Mouse (Mus musculus) neural tube, embryonic 13.5 days (tissue): ENCODE measurements around the gene Sik3. TPM values are rescaled to one million over a fixed set of nuclear protein-coding genes. Genes with fewer than 3 reads are reported as not detected.

Experiments used
- ATAC-seq: fragments of 200-750 bp; cut with Nextera tagmentation; 2 replicates; pipeline ENCODE4 v1.8.0; 2017; ENCODE audit warnings: low read depth, mild to moderate bottlenecking, moderate TSS enrichment, moderate library complexity
- H3K27ac ChIP-seq: fragments of 300-500 bp; sonication (generic); replicated peaks from 2 replicates; pipeline ENCODE4 v1.5.1; 2015; ENCODE audit warnings: moderate library complexity, mild to moderate bottlenecking, inconsistent platforms
- H3K27me3 ChIP-seq: fragments of 300-500 bp; sonication (generic); 2 replicates; pipeline ENCODE4 v1.6.1; 2015; ENCODE audit warnings: mild to moderate bottlenecking, inconsistent platforms
- H3K36me3 ChIP-seq: fragments of 300-500 bp; sonication (generic); 2 replicates; pipeline ENCODE4 v1.6.1; 2015; ENCODE audit warnings: mild to moderate bottlenecking, inconsistent platforms
- H3K4me1 ChIP-seq: fragments of 300-500 bp; sonication (generic); replicated peaks from 2 replicates; pipeline ENCODE4 v1.6.1; 2015; ENCODE audit warnings: inconsistent platforms
- H3K4me2 ChIP-seq: fragments of 300-500 bp; sonication (generic); 2 replicates; pipeline ENCODE4 v1.6.1; 2015; ENCODE audit warnings: inconsistent platforms, mild to moderate bottlenecking, moderate library complexity
- H3K4me3 ChIP-seq: fragments of 300-500 bp; sonication (generic); 2 replicates; pipeline ENCODE4 v1.5.1; 2015; ENCODE audit warnings: mild to moderate bottlenecking, inconsistent platforms
- H3K9ac ChIP-seq: fragments of 300-500 bp; sonication (generic); 2 replicates; pipeline ENCODE4 v1.6.1; 2015; ENCODE audit warnings: moderate library complexity, mild to moderate bottlenecking, inconsistent platforms
- H3K9me3 ChIP-seq: fragments of 300-500 bp; sonication (generic); 2 replicates; pipeline ENCODE4 v1.6.1; 2016; ENCODE audit warnings: inconsistent platforms
- WGBS: fragments of 180-500 bp; shearing (Covaris S2); methylation state at CpG from one replicate; pipeline ENCODE4 v1.1.7; 2015; 5-methylcytosine and 5-hydroxymethylcytosine counted together
- polyA plus RNA-seq: library from polyadenylated mRNA; unstranded; fragments of >200 nt; fragmentation: Nextera tagmentation; extraction: Ambion mirVana; gene quantifications from 2 replicates; pipeline ENCODE4 v1.2.1, GENCODE M21; 2015

Gene Sik3
- polyA plus RNA-seq, 1 experiment from 2014 or later, result 9.4 TPM

DNA sequence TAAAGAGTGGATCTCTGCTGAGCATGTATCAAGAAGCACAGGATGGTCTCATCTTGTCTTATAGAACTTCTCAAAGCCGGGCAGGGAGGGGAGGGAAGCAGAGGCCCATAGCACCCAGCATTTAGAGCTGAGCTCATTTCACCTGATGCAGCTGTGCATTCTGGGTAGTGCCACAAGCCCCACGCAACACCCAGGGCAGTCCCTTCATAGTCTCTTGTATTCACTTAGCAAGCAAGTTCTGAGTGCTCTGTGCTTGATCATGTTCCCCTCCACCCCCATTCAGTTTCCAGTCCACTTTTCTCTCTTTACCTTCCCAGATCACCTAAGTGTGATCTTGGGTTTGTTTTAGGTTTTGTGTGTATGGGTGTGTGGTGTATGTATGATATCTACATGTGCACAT, 159.6 kb downstream of the Sik3 start:
- 87% methylated on average over 2 of the region's 2 CpGs for WGBS
- ATAC-seq, result no peak
- Histone ChIP-seq H3K27ac (no peak overlapping the region), H3K36me3 (no peaks in the 10 kb centered on the region), H3K4me3 (no peak overlapping the region), H3K9me3 (no peaks in the 10 kb centered on the region), H3K4me1 (peaks cover 13% of the 10 kb centered on the region), H3K9ac (no peak overlapping the region), H3K4me2 (no peak overlapping the region), H3K27me3 (no peaks in the 10 kb centered on the region)

DNA sequence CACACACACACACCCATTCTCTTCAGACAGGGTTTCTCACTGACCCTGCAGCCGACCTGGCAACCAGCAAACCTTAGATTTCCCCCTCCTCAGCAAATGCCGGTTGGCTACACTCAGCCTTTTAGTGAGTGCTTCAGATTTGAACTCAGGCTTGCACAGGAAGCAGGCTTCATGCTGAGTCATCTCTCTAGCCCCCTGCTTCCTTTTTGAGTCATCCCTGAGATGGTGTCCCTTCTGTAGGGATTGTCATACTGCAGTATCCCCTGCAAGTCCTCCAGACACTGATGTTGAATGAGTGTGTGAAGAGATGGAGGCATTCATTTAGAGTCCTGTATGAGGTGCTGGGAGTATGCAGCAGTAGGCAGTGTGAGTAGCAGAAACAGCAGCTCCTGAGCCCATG, 160.3 kb downstream of the Sik3 start:
- no peaks in the 10 kb centered on the region for H3K27me3 ChIP-seq
- no peak overlapping the region for H3K4me2 ChIP-seq
- no peak for ATAC-seq
- H3K4me3 ChIP-seq, result no peak overlapping the region
- H3K4me1 ChIP-seq, result peaks cover 13% of the 10 kb centered on the region
- H3K9me3 ChIP-seq, result no peaks in the 10 kb centered on the region
- H3K27ac ChIP-seq, result no peak overlapping the region
- H3K36me3 ChIP-seq, result peaks cover 2% of the 10 kb centered on the region; the same call in 1 of the 2 replicates
- H3K9ac ChIP-seq, result no peak overlapping the region
- 56% methylated on average over 2 of the region's 2 CpGs for WGBS

DNA sequence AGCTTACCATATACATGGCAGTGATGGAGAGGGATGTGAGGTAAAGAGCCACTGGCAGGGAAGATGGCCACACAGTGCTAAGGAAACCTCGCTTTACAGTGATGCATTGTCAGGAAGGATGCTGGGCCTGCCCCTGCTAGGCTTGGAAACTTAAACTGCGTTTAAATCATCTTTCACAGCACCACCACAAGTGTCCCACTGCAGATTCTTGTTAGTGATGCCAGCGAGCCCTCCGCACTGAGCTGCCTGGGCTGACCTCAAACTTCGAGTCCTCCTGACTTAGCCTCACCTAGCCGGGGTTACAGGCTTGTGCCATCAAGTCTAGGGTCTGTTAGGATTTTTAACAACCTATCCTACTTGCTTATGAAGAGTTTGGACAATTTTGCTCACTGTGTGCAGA, 161.3 kb downstream of the Sik3 start:
- no peak overlapping the region for H3K9ac ChIP-seq
- H3K36me3 ChIP-seq, result peaks cover 10% of the 10 kb centered on the region; the same call in 1 of the 2 replicates
- 90% methylated on average over 6 of the region's 6 CpGs for WGBS
- no peak overlapping the region for H3K4me3 ChIP-seq
- H3K27ac ChIP-seq, result no peak overlapping the region
- no peaks in the 10 kb centered on the region for H3K9me3 ChIP-seq
- no peak overlapping the region for H3K4me2 ChIP-seq
- peaks cover 13% of the 10 kb centered on the region for H3K4me1 ChIP-seq
- no peaks in the 10 kb centered on the region for H3K27me3 ChIP-seq
- ATAC-seq, result no peak

DNA sequence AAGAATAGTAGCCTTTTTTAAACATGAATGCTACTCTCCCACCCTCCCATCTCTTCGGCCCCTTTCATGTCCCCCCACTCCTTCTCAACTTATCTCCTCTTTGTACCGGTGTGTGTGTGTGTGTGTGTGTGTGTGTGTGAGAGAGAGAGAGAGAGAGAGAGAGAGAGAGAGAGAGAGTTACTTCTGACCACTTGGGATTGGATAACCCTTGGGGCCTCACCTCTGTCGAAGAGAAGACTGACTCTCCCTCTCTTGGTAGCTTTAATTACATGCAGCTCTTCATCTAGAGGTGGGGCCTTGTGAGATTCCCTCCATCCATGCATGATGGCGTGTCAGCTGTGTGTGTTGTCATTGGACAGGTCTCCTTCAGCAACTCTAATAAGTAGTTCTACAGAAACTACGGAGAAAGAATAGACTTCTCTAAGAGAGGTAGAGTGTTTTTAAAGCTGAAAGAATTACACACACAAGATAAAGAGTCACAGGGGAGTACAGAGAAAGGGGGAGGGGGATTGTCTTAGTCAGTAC, 162.2 kb downstream of the Sik3 start:
- ATAC-seq, result no peak
- WGBS, result 80% methylated on average over 5 of the region's 5 CpGs
- Histone ChIP-seq H3K27ac (no peak overlapping the region), H3K9ac (no peak overlapping the region), H3K4me1 (peaks cover 6% of the 10 kb centered on the region; the same call in 1 of the 2 replicates), H3K27me3 (no peaks in the 10 kb centered on the region), H3K4me3 (no peak overlapping the region), H3K4me2 (no peak overlapping the region), H3K36me3 (peaks cover 10% of the 10 kb centered on the region; the same call in 1 of the 2 replicates), H3K9me3 (no peaks in the 10 kb centered on the region)

DNA sequence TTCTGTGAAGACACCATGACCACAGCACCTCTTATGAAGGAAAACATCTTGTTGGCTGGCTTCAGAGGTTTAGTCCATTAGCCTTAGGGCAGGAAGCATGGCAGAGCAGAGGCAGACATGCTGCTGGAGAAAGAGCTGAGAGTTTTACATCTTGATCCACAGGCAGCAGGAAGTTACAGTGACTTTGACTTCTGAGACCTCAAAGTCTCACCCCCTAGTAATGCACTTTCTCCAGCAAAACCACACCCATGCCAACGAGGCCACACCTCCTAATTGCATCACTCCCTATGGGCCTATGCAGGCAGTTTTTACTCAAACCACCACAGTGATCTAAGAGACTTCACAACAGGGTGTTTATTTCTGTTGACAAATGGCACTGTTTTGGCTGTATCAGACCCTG, 162.7 kb downstream of the Sik3 start:
- H3K9ac ChIP-seq, result no peak overlapping the region
- 0 out of 2 replicates have a peak, but pooled peaks cover 1% of the 10 kb centered on the region for H3K4me1 ChIP-seq
- 63% methylated on average over 1 of the region's 1 CpGs for WGBS
- H3K9me3 ChIP-seq, result no peaks in the 10 kb centered on the region
- H3K4me2 ChIP-seq, result no peak overlapping the region
- H3K36me3 ChIP-seq, result peaks cover 10% of the 10 kb centered on the region; the same call in 1 of the 2 replicates
- H3K27ac ChIP-seq, result no peak overlapping the region
- H3K27me3 ChIP-seq, result no peaks in the 10 kb centered on the region
- ATAC-seq, result no peak
- no peak overlapping the region for H3K4me3 ChIP-seq

DNA sequence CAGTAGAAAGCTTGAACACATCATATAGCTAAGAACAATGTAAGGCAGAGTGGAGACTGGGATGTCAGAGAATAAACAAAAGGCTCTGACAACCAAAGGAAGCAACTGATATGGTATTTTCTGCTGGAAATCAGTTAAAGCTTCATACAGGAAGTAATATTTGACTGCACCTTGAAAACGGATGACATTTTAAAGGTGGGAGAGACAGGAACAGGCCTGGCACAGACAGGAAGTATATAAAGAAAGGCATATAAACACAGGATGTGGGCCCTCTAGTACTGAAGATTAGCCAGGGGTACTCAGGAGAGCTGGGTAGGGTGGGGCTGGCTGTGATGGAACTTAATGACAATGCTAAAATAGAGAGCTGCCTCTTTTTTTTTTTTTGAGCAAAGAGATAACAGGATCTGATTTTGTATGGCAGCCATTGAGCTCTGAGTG, 163.3 kb downstream of the Sik3 start:
- Histone ChIP-seq H3K4me2 (no peak overlapping the region), H3K9me3 (no peaks in the 10 kb centered on the region), H3K4me1 (peaks cover 5% of the 10 kb centered on the region), H3K9ac (no peak overlapping the region), H3K27me3 (no peaks in the 10 kb centered on the region), H3K4me3 (no peak overlapping the region), H3K36me3 (peaks cover 10% of the 10 kb centered on the region; the same call in 1 of the 2 replicates), H3K27ac (no peak overlapping the region)
- no peak for ATAC-seq
- 83% methylated on average over 1 of the region's 1 CpGs for WGBS

DNA sequence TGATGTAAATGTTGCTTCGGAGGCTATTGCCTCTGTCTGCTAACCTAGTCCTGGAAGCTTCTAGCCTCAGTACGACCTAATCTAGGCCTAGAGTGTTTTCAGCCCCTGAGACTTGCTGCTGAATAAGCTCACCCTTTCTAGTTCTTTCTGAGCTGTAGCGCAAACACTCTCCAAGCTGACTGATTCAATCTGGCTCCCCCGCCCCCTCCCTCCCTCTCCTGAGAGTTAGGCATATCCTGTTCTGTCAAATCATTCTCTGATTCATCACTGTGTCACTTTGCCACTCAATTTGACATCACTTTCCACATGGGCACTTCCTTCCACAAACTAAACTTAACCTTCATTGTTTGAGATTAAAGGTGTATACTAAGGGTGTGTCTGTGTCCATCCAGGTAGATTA, 164.0 kb downstream of the Sik3 start:
- WGBS, result 90% methylated on average over 4 of the region's 4 CpGs
- Histone ChIP-seq H3K4me1 (peaks cover 5% of the 10 kb centered on the region), H3K9ac (no peak overlapping the region), H3K4me2 (no peak overlapping the region), H3K4me3 (no peak overlapping the region), H3K9me3 (no peaks in the 10 kb centered on the region), H3K27me3 (no peaks in the 10 kb centered on the region), H3K27ac (no peak overlapping the region), H3K36me3 (peaks cover 10% of the 10 kb centered on the region; the same call in 1 of the 2 replicates)
- ATAC-seq, result no peak

DNA sequence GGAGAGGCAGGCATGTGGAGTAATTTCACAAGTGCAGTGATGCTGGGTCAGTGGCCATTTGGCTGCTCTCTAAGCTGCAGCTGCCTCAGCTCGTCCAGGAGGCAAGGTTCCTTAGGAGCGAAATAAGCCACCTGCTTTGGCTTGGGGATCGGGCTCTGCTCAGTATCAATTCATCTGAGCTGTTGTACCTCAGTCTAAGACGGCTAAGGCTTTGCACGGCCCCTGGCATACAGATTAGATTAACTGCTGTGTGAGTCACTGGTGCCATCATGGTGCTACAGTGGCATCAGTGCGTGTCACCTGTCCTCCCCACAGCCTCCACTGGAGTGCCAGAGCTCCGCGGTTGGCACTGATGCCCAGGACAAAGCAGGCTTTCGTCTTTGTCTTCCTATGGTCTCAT, 166.0 kb downstream of the Sik3 start:
- Histone ChIP-seq H3K27ac (no peak overlapping the region), H3K27me3 (no peaks in the 10 kb centered on the region), H3K4me2 (no peak overlapping the region), H3K4me3 (no peak overlapping the region), H3K4me1 (peaks cover 5% of the 10 kb centered on the region), H3K9ac (no peak overlapping the region), H3K36me3 (peaks cover 10% of the 10 kb centered on the region; the same call in 1 of the 2 replicates), H3K9me3 (no peaks in the 10 kb centered on the region)
- WGBS, result 88% methylated on average over 9 of the region's 9 CpGs
- no peak for ATAC-seq

DNA sequence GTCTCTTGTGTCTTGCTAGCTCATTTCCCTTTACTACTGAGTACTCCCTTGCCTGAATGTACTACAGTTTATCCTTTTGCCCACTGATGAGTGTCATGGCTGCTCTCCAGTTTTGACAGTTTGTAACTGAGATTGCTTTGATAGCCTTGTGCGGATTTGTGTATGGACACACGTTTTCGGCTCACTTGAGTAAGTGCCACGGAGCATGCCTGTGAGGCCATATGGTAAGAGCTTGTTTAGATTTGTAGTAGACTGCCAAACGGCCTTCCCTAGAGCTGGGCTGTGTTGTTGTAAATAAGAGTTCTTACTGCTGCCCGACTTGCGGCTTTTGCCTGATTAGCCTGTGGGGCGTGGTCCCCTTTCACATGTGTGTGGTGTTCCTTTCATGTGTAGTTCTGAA, 168.7 kb downstream of the Sik3 start:
- ATAC-seq, result no peak
- Histone ChIP-seq H3K9ac (no peak overlapping the region), H3K4me1 (peaks cover 5% of the 10 kb centered on the region), H3K27ac (no peak overlapping the region), H3K36me3 (peaks cover 10% of the 10 kb centered on the region; the same call in 1 of the 2 replicates), H3K4me3 (no peak overlapping the region), H3K9me3 (no peaks in the 10 kb centered on the region), H3K4me2 (no peak overlapping the region), H3K27me3 (no peaks in the 10 kb centered on the region)
- 83% methylated on average over 8 of the region's 8 CpGs for WGBS

DNA sequence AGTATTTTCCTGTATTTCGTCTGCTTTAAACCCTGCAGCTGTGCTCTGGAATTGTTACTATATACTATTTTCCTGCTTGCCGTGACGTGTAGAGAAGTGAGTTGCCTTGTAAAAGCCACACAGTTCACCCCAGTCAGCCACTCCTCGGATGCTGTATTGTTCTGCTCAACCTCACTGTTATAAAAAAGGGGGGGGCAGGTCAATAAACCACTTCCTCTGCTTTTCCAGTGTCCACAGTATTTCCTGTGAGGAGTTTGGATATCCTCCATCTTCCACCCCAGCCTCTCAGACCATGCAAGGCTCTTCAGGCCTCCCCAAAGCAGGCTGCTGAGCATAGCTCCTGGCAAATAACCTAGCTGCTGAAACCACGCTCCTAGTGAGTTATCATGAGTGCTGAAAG, 171.9 kb downstream of the Sik3 start:
- Histone ChIP-seq H3K9me3 (no peaks in the 10 kb centered on the region), H3K27ac (no peak overlapping the region), H3K4me1 (peaks cover 8% of the 10 kb centered on the region), H3K9ac (no peak overlapping the region), H3K4me3 (no peak overlapping the region), H3K36me3 (no peaks in the 10 kb centered on the region), H3K4me2 (no peak overlapping the region), H3K27me3 (no peaks in the 10 kb centered on the region)
- WGBS, result 50% methylated on average over 5 of the region's 5 CpGs
- ATAC-seq, result no peak

DNA sequence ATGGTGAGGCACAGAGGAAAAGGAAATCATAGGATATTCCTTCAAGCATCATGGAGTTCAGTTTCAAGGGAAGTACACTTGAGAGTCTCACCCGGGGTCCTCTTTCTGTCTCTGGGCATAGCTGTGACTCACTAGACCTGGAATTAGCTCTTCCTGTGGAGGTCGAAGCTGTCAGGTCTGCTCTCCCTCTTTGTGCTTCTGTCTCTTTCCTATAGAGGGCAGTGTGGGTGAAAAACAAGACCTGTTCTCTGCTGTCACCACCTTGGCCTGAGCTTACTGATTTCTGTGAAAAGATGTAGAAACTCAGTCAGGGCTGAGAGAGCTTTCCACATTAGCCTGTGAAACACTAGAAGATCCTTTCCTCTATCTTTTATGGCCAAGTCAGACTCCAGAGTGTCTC, 172.6 kb downstream of the Sik3 start:
- Histone ChIP-seq H3K4me2 (no peak overlapping the region), H3K9ac (no peak overlapping the region), H3K27ac (no peak overlapping the region), H3K4me3 (no peak overlapping the region), H3K9me3 (no peaks in the 10 kb centered on the region), H3K36me3 (no peaks in the 10 kb centered on the region), H3K4me1 (peaks cover 8% of the 10 kb centered on the region), H3K27me3 (no peaks in the 10 kb centered on the region)
- no peak for ATAC-seq
- 60% methylated on average over 2 of the region's 2 CpGs for WGBS

DNA sequence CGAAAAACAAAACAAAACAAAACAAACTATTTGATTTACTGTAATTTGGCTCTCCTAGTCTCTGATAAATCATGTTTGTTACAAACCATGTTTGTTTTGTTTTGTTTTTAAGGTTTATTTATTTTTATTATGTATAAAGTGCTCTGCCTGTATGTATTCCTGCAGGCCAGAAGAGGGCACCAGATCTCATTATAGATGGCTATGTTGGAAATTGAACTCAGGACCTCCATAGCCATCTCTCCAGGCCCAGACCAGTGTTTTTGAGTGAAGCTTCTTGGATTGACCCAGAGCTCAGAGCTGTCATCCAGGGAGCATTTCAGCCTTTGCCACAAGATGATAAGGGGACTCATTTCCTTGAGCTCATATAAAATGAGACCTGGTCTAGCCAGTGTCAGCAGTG, 173.8 kb downstream of the Sik3 start:
- 91% methylated on average over 1 of the region's 1 CpGs for WGBS
- Histone ChIP-seq H3K36me3 (no peaks in the 10 kb centered on the region), H3K4me2 (no peak overlapping the region), H3K4me1 (peaks cover 4% of the 10 kb centered on the region; the same call in 1 of the 2 replicates), H3K9me3 (no peaks in the 10 kb centered on the region), H3K4me3 (no peak overlapping the region), H3K9ac (no peak overlapping the region), H3K27me3 (no peaks in the 10 kb centered on the region), H3K27ac (no peak overlapping the region)
- ATAC-seq, result no peak

DNA sequence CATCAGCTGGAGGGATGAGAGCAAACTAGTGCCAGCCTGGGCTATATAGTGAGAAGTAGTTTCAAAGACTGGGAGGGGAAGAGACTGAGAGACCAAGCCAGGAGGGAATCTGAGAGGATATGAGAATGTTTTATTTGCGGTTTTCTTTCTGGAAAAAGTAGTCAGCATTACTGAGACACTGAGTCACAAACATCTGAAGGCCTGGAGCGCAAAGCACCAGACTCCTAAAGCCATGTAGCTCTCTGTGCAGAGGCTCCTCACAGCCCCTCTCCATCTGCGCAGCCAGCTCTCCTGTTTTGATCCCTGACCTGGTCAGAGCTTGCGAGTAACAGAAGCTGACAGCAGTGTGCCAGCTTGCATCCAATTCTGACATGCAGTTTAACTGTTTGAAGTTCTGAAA, 175.8 kb downstream of the Sik3 start:
- H3K4me1 ChIP-seq, result peaks cover 4% of the 10 kb centered on the region; the same call in 1 of the 2 replicates
- no peak overlapping the region for H3K4me2 ChIP-seq
- H3K9me3 ChIP-seq, result no peaks in the 10 kb centered on the region
- ATAC-seq, result no peak
- no peak overlapping the region for H3K4me3 ChIP-seq
- H3K27me3 ChIP-seq, result no peaks in the 10 kb centered on the region
- no peaks in the 10 kb centered on the region for H3K36me3 ChIP-seq
- no peak overlapping the region for H3K9ac ChIP-seq
- H3K27ac ChIP-seq, result no peak overlapping the region
- 87% methylated on average over 4 of the region's 4 CpGs for WGBS
